Mouse (Mus musculus) ES-Bruce4 (cell line): Measurements from ENCODE around the gene Klre1.

ENCODE experiments used
- CTCF ChIP-seq: IDR thresholded peaks from one replicate; pipeline ENCODE4 v1.8.1; 2011; ENCODE audit warnings: low read depth, low read length
- EP300 ChIP-seq: IDR thresholded peaks from 2 replicates; pipeline ENCODE4 v1.6.1; 2011; ENCODE audit warnings: low read depth, low read length; ENCODE audit not compliant: insufficient read depth

DNA sequence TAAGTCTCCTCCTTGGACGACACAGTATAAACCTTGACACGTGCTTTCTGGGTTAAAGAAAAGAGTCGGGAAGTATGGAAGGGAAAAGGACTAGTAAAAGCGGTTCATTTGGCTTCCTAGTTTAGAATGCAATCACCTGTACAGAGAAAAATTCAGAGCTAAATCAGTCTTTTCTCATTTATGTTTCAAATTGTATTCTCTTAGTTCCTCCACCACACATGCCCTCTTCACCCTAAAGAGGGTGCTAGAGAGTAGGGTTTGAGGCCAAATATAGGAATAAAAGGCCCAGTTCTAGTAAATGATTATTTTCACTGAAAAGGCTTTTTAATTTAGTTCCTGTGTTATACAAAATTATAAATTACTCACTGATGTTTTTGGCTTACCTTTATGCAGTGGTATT is 3.6 kb downstream of the Klre1 start:
- TF ChIP-seq CTCF (no peak), EP300 (no peak)
